Mouse (Mus musculus) common myeloid progenitor, adult 5-6 weeks (primary cell): ENCODE results near the gene Lbhd2. TPM values are rescaled to one million over a fixed set of nuclear protein-coding genes. Genes with fewer than 3 reads are reported as not detected.

Experiments
- ATAC-seq: replicated peaks from 2 replicates; pipeline ENCODE4 v1.8.0; 2016; ENCODE audit warnings: low read depth, mild to moderate bottlenecking, moderate TSS enrichment, inconsistent platforms; ENCODE audit not compliant: poor library complexity, severe bottlenecking
- total RNA-seq: library from RNA; stranded (forward); fragments of 200-1000, 187-1606 nt; gene quantifications from 2 replicates; pipeline ENCODE4 v1.2.3, GENCODE M21; 2017

Gene Lbhd2
- not detected in 2 replicates for total RNA-seq

GRCm38 (mm10) chr12:111406622-111407021, at the start of gene Lbhd2:
Gene Lbhd2 (plus strand): TSS chr12:111406809.
- peak; percentile 27; the same call in 1 of the 2 replicates for ATAC-seq

GRCm38 (mm10) chr12:111360671-111361070, 45.9 kb upstream of the Lbhd2 start:
- ATAC-seq, result no peak

- ATAC-seq, result no peak
Observed at GRCm38 (mm10) chr12:111361319-111362098, 45.1 kb upstream of the Lbhd2 start.

GRCm38 (mm10) chr12:111364234-111364633, 42.4 kb upstream of the Lbhd2 start:
- no peak for ATAC-seq

- ATAC-seq, result no peak
Observed at GRCm38 (mm10) chr12:111367065-111367464, 39.5 kb upstream of the Lbhd2 start.

- ATAC-seq, result peak; percentile 58
Observed at GRCm38 (mm10) chr12:111370249-111370648, 36.4 kb upstream of the Lbhd2 start.

GRCm38 (mm10) chr12:111371905-111372304, 34.7 kb upstream of the Lbhd2 start:
- ATAC-seq, result no peak

- ATAC-seq, result no peak
Observed at GRCm38 (mm10) chr12:111373411-111373810, 33.2 kb upstream of the Lbhd2 start.

GRCm38 (mm10) chr12:111374727-111375126, 31.9 kb upstream of the Lbhd2 start:
- no peak for ATAC-seq

GRCm38 (mm10) chr12:111375559-111375958, 31.1 kb upstream of the Lbhd2 start:
- ATAC-seq, result no peak

GRCm38 (mm10) chr12:111376053-111376452, 30.6 kb upstream of the Lbhd2 start:
- peak; percentile 48 for ATAC-seq

- ATAC-seq, result 0 out of 2 replicates have a peak, but pooled peaks have one; percentile 12
Observed at GRCm38 (mm10) chr12:111376826-111377331, 29.7 kb upstream of the Lbhd2 start.

GRCm38 (mm10) chr12:111377376-111377973, 29.1 kb upstream of the Lbhd2 start, which contains the start of gene Cdc42bpb:
Gene Cdc42bpb (minus strand): TSS chr12:111377718.
- ATAC-seq, result peak; percentile 43

- ATAC-seq, result no peak; the same call in 1 of the 2 replicates
Observed at GRCm38 (mm10) chr12:111377986-111378490, 28.6 kb upstream of the Lbhd2 start.

- ATAC-seq, result no peak
Observed at GRCm38 (mm10) chr12:111378812-111379211, 27.8 kb upstream of the Lbhd2 start.

- ATAC-seq, result peak; percentile 42
Observed at GRCm38 (mm10) chr12:111385883-111386641, 20.5 kb upstream of the Lbhd2 start.

GRCm38 (mm10) chr12:111386642-111387120, 19.9 kb upstream of the Lbhd2 start:
- ATAC-seq, result peak; percentile 50; the same call in 1 of the 2 replicates

- ATAC-seq, result no peak
Observed at GRCm38 (mm10) chr12:111387146-111387545, 19.5 kb upstream of the Lbhd2 start.

GRCm38 (mm10) chr12:111394008-111394407, 12.6 kb upstream of the Lbhd2 start:
- no peak for ATAC-seq

GRCm38 (mm10) chr12:111396997-111397396, 9.6 kb upstream of the Lbhd2 start:
- no peak for ATAC-seq
